Mouse (Mus musculus): ENCODE results near the gene Rbfox3.

- TF ChIP-seq CHD1 (IDR thresholded peaks at IDR 0.05; ENCODE audit: low read depth, low read length) (no peak), POLR2A (IDR thresholded peaks at IDR 0.05; ENCODE audit: low read depth, low read length) (no peak), ZKSCAN1 (IDR thresholded peaks at IDR 0.05; ENCODE audit: borderline replicate concordance, low read depth, low read length) (no peak), CHD2 (IDR thresholded peaks at IDR 0.05; ENCODE audit: low read length) (no peak), CTCF (conservative IDR thresholded peaks at IDR 0.05 in 1 of 2, IDR thresholded peaks at IDR 0.05 in 1 of 2; ENCODE audit: low read depth in 2 of 2, low read length in 2 of 2) (no peak), ZNF384 (IDR thresholded peaks at IDR 0.05; ENCODE audit: low read depth, low read length) (no peak), HCFC1 (IDR thresholded peaks at IDR 0.05; ENCODE audit: low read depth, low read length) (no peak), EP300 (IDR thresholded peaks at IDR 0.05; ENCODE audit: low read length) (no peak)
Measured at GRCm38 (mm10) chr11:118678515-118679104, 232.8 kb downstream of the Rbfox3 start.

Measured in CH12.LX (cell line).